Mouse (Mus musculus): ENCODE results near the gene Steap4.
A peak's percentile ranks its signal among the peaks of the same experiment; 100 is the strongest.
"Not testable (repeated sequence)": the region's sequence is repeated elsewhere in the genome, so short reads cannot be mapped to it uniquely, and the experiment has no call there.

Steap4 gene

DNA sequence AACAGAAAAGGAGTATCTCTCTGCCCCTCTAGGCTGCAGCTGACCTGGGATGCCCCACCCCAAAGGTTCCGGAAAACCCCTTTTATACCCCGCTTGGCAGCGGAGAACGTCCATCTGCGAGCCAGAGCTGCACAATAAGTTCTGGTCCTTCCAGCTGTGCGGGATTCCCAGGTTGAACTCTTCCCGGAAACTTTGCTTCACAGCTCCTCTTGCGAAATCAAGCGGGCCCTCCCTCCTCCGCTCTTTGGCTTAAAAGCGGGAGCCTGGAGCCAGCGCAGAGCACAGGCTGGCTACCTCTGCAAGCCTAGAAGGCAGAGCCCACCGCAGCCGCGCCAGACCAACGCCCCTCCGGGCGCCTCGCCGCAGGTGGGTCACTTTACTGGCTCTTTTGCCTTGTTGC lies at the start of gene Steap4:
TSS of gene Steap4 (plus strand) at position 282 of the 400 bp plus-strand sequence.
- DNase-seq = no peak

DNA sequence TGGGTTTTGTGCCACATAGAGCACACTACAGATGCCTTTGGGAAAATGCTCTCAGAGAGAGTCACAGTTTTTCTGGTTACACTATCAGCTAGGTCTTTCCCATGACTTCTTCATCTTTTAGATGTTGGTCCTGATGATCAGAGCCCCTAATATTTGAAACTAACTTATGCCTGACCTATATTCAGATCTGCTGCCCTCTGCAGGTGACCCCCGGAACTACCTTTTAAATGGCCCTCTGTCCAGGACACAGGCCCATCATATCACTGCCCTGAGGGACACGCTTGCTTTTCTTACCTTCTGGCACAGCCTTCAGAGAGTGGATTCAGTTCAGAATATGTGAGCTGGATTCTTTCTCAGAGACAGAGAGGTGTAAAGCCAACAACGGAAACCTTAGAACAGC lies 48.3 kb upstream of the Steap4 start:
- DNase-seq = no peak

GRCm38 (mm10) chr5:7917501-7918295 lies 42.6 kb upstream of the Steap4 start:
- DNase-seq = no peak

- no peak for DNase-seq
These were observed 42.0 kb upstream of the Steap4 start for GRCm38 (mm10) chr5:7918296-7918579.

DNA sequence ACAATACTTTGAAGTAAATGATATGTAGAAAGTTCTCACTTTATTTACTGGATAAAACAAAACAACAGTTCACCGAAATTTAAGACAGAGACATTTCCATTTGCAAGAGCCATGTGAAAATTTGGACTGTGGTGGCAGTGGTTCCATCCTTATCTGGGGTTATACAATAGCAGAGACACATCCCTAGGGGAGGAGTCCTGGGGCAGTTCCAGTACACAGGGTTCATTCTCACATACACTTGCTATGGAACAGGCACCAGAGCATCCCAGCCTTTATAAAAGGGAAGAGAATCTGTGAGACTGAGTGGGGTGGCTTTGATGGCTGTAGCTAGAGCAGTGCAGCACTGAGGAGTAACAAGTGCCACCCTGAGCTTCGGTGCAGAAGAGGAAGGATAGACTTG lies 40.6 kb upstream of the Steap4 start:
- no peak for DNase-seq

GRCm38 (mm10) chr5:7922751-7923150 lies 37.5 kb upstream of the Steap4 start:
- DNase-seq = no peak

DNA sequence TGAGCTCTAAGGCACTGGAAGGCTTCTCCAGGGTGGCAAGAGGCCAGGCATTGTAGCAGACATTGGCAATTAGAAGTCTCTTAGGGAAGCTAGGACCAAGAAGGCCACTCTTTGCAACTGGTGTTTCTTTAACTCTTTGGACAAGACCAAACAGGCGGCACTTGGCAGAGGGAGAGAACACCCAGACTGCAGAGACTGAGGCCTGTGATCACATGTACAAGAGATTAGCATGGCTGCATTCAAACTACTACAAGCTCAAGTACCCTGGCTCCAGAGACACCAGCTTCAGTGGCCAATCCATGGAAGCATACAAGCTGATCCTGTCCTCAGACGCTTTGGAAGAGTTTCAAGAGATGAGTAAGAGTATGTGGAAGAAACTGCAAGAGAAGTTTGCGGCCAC lies 36.6 kb upstream of the Steap4 start:
- no peak for DNase-seq

- no peak for DNase-seq
These were observed 27.7 kb upstream of the Steap4 start for GRCm38 (mm10) chr5:7932234-7933221.

DNA sequence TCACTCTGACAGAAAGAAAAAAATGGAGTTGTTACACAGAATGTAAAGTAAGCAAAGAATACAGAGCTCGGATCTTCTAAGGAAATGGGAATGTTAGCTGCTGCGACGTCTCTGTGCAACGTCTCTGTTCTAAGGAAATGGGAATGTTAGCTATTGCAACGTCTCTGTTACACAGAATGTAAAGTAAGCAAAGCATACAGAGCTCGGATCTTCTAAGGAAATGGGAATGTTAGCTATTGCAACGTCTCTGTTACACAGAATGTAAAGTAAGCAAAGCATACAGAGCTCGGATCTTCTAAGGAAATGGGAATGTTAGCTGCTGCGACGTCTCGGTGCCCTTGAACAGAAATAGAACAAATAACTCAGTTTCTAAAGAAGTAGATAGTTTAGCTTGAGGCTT lies 26.8 kb upstream of the Steap4 start:
- not testable (repeated sequence) for DNase-seq

DNA sequence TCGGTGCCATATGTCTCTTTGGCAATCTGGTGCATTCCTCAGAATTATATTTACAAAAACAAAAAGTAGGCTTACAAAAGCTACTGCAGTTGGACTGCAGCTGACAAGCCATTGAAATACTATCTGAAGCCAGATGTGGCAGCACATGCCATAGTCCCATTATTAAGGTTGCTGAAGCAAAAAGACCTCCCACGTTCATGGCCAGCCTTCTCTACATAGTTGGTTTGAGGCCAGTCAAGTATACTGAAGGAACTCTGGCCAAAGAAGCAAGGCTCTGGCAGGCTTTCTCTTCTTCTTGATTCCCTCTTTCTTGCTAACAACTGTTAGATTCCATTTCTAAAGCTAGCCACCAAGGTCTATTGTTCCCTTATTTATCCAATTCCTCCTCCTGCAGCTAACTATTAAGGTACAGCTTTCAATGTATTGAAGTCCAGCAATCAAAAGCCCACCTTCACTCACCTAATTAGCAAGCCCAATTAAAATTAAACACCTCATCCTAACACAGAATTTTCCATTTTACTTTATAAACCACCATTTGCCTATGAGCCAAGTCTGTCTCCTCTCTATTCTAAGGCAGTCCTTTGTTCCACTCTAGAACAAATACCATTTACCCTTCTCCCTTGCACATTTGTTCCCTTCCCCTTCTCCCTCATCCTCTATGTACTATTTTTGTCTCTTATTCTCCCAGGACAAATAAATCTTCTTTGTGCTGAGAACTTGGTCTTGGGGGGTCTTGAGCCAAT lies 26.2 kb upstream of the Steap4 start:
- no peak for DNase-seq

DNA sequence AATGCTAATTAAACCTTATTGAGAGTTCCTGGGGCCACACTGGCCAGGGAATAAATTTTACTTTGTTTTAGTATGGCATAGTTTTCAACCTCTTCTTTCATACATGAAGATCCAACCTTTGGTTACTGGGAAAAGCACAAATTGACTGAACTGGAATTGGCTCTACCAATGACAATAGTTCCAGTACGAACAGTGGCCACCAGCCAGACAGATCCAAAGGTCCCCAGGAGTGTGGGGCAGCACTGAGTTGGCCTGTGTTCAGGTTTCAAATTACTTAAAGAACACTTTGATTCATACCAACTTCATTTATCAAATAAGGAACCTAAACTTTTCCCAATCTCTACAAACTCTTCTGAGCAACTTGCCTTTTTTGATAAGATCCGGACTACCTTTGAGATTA lies 5.4 kb upstream of the Steap4 start:
- DNase-seq = no peak

- no peak for DNase-seq
These were observed 4.8 kb upstream of the Steap4 start for GRCm38 (mm10) chr5:7955371-7955966.

- no peak for DNase-seq
These were observed 2.2 kb upstream of the Steap4 start for GRCm38 (mm10) chr5:7958061-7958460.

- DNase-seq = no peak
These were observed 971 bp upstream of the Steap4 start for GRCm38 (mm10) chr5:7959286-7959685.

GRCm38 (mm10) chr5:7961113-7961512 lies 856 bp downstream of the Steap4 start:
- no peak for DNase-seq

- peak; percentile 51 for DNase-seq
These were observed 5.0 kb downstream of the Steap4 start for GRCm38 (mm10) chr5:7965281-7965680.

DNA sequence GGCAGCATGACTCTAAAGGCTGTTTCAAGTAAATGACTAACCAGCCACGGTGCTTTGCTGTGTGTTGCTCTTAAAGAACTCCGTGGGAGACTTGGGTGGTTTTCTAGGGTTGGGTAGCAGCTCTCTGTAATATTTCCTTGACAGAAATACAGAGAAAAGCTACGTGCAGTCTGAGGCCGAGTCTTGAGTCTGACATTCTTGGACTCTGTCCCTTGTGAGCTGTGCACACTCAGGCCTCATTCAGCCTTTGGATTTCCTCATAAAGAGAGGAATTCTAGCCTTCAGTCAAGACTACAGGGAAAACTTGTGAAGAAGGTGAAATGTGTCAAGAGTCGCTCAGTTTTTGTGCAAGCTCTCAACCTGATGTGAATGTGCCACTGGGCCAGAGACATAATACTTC lies 7.9 kb downstream of the Steap4 start:
- DNase-seq = no peak

DNA sequence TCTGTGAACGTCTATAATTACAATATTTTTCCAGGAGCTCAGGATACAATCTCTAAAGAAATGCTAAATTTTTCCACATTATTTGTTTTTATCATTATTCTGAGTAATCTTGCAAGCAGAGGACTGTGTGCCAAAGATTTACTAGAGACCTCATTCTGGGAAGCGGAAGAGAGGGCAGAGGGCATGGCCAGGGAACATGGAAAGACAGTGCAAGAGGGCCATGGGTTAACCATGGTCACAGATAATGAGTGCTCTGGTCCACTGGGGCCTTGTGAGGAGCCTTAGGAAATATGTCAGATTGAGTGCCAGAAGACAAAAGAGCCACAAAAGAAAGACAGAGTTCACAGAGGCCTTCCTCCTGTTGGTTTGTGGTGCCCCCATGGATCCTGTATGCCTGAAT lies 12.0 kb downstream of the Steap4 start:
- no peak for DNase-seq

DNA sequence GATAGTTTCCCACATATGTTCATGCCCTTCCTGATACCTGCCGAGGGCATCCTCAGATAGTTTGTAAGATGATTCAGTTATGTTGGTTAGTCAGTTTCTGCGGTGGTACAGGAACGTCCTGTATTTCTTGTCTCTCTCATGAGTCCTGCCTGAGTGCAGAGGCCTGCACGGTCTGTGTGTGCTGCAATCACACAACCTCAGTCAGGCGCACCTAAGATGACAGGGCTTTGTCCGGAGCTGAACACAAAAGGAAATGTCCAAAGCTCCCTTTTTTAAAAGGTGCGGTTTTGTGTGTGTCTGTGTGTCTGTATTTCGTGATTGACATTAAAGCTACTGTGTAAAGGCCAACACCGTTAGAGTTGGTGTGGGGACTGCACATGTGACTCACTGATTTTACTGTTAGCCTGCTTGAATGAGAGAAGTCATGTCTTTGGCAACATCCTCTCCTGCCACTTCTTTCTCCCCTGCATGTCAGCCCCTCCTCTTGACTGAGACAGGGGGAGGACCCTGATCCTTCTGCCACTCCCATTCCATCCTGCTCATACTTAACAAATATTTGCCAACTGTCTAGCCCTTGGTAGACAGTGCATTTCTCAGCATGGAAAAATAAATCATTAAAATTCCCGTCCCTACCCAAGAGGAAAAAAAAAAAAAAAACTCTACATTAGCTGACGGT lies 14.4 kb downstream of the Steap4 start:
- no peak for DNase-seq

DNA sequence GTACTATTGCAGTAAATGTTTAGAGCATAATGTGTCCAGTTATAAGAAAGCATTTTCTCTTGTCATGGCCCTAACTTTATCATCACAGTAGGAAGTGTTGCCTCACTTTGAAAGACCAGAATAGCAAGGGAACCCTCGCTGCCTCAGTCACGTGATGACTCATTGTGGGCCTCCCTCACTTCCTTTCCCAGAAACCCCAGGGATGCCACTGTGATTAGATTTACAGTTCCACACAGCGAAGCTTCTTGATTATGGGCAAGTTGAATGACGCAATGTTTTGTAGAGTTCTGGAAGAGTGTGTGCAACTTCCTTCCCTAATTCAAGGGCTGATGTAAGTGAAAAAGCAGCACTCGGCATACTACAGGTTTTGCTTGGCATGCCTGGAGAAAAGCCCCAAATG lies 20.3 kb downstream of the Steap4 start:
- DNase-seq = no peak

DNA sequence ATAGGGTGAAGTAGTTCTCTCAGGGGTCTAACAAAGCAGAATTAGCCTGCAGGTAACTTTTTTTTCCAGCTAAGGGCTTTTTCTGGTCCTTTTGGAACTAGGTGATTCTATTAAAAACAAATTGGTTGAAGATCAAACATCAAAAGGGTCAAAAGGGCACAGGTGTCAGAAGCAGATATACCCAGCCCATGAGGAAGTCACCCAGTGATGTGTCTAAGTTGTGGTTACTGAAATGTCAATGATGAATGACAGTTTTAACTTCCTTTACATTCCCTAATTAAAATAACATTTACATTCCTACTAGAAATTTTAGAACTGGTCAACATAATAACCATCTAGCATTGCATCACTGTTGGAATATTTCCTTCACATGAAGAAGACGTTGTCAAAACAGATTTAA lies 27.7 kb downstream of the Steap4 start:
- no peak for DNase-seq

- DNase-seq = no peak
These were observed 28.2 kb downstream of the Steap4 start for GRCm38 (mm10) chr5:7988415-7988814.
